Mouse (Mus musculus) forebrain, embryonic 14.5 days (tissue): Measurements from ENCODE around the gene Gm10354. TPM values are rescaled to one million over a fixed set of nuclear protein-coding genes. Genes with fewer than 3 reads are reported as not detected.
A peak's percentile ranks its signal among the peaks of the same experiment; 100 is the strongest.
"Not testable (repeated sequence)": the region's sequence is repeated elsewhere in the genome, so short reads cannot be mapped to it uniquely, and the experiment has no call there.

Experiments used
- ATAC-seq: fragments of 200-750 bp; cut with Nextera tagmentation; 2 replicates; pipeline ENCODE4 v1.8.0; 2017; ENCODE audit warnings: mild to moderate bottlenecking, moderate library complexity
- DNase-seq: peaks from one replicate; pipeline ENCODE4 v3.0.0-alpha.2; 2015; ENCODE audit warnings: low spot score
- H3K27ac ChIP-seq: fragments of 300-500 bp; sonication (generic); 2 replicates; pipeline ENCODE4 v1.5.1; 2014; ENCODE audit warnings: low read depth, mild to moderate bottlenecking, control low read depth, low read length, moderate library complexity
- H3K27me3 ChIP-seq: fragments of 300-500 bp; sonication (generic); replicated peaks from 2 replicates; pipeline ENCODE4 v1.6.1; 2014; ENCODE audit warnings: low read length, control low read depth, mixed read lengths; ENCODE audit not compliant: control insufficient read depth, insufficient read depth
- H3K36me3 ChIP-seq: fragments of 300-500 bp; sonication (generic); 2 replicates; pipeline ENCODE4 v1.6.1; 2014; ENCODE audit warnings: low read length, control low read depth; ENCODE audit not compliant: control insufficient read depth, insufficient read depth
- H3K4me1 ChIP-seq: fragments of 300-500 bp; sonication (generic); 2 replicates; pipeline ENCODE4 v1.6.1; 2014; ENCODE audit warnings: antibody characterized with exemption, low read length, control low read depth; ENCODE audit not compliant: control insufficient read depth, insufficient read depth
- H3K4me2 ChIP-seq: fragments of 300-500 bp; sonication (generic); 2 replicates; pipeline ENCODE4 v1.6.1; 2014; ENCODE audit warnings: mild to moderate bottlenecking, control low read depth, low read length
- H3K4me3 ChIP-seq: fragments of 300-500 bp; sonication (generic); 2 replicates; pipeline ENCODE4 v1.5.1; 2014; ENCODE audit warnings: low read depth, low read length, control low read depth
- H3K9ac ChIP-seq: fragments of 300-500 bp; sonication (generic); 2 replicates; pipeline ENCODE4 v1.6.1; 2014; ENCODE audit warnings: mild to moderate bottlenecking, low read length, control low read depth, moderate library complexity
- H3K9me3 ChIP-seq: fragments of 300-500 bp; sonication (generic); replicated peaks from 2 replicates; pipeline ENCODE4 v1.6.1; 2016; ENCODE audit warnings: low read length, control low read depth, mixed read lengths; ENCODE audit not compliant: control insufficient read depth
- WGBS: fragments of 180-500 bp; shearing (Covaris S2); extraction: QIAGEN DNeasy Blood & Tissue Kit; methylation state at CpG from one replicate; pipeline ENCODE4 v1.1.7; 2014; 5-methylcytosine and 5-hydroxymethylcytosine counted together
- polyA plus RNA-seq: library from polyadenylated mRNA; unstranded; fragments of >200 nt; fragmentation: Nextera tagmentation; extraction: Ambion mirVana; gene quantifications from 2 replicates; pipeline ENCODE4 v1.2.1, GENCODE M21; 2014

The Gm10354 gene
- polyA plus RNA-seq, 1 experiment from 2014 or later = not detected

DNA sequence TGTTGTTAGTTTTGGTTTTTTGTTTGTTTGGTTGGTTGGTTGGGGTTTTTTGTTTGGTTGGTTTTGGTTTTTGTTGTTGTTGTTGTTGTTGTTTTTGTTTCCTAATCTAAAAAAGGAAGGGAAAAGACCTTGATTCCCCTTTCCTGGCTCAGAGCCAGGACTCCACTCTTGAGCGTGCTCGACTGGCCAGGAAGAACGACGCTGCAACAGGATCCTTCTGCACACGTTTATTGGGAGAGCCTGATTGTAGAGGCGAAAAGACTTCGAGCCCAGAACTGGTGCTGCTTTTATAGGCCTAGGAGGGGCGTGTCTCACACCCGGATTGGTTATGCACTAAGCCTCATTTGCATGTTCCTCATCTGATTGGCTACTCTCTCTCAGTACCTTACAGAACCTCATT is 19.3 kb upstream of the Gm10354 start:
- H3K9me3 ChIP-seq = peaks cover 26% of the 10 kb centered on the region
- H3K4me1 ChIP-seq, H3K27ac ChIP-seq, H3K4me3 ChIP-seq, H3K36me3 ChIP-seq, H3K9ac ChIP-seq, H3K27me3 ChIP-seq, ATAC-seq, H3K4me2 ChIP-seq, DNase-seq: not testable (repeated sequence)
- 76% methylated on average over 9 of the region's 9 CpGs for WGBS

DNA sequence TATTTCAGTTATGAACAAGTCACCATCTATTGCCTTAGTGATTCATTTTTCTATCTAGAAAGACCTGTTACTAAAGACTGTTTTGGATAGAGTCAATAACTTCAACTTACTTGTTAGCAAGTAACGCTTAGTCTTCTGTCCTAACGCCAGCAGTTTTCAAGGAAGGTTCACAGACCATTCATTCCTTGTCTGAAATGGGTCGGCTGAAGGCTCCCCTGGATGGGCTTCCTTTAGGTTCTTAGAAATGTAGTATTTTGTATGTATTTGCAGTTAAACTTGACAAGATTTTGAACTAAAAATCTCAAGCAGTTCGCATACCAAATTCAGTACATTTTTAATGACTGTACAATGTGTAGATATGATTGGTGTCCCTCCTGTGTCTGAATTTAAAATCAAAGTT is 18.8 kb upstream of the Gm10354 start:
- not testable (repeated sequence) for ATAC-seq, DNase-seq, H3K9ac ChIP-seq

DNA sequence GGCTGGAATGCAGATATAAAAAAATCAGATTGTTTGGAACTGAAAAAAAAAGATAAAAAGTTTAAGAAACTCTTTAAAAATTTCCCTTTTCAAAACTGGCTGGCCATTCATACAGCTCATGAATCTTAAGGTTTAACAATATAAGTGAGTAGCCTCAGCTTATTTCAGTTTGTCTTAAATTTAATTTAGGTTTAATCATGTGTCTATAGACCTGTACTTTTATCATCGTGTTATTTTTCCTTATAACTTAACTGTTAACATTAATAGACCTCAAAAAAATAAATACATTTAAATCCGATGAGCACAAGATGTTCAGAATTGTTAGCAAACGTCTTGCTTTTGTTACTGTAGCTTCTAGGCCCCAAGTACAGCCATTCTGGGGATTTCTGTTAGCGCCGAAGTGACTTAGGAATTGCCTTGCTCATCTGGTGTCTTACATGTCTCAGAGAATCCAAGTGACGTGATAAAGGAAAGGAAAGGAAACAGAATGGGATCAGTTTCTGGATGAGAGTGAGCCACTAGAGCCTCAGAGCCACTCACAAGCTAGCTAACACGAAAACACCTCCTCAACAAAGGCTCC is 18.0 kb upstream of the Gm10354 start:
- H3K9ac ChIP-seq, ATAC-seq, DNase-seq, H3K27me3 ChIP-seq, H3K27ac ChIP-seq, H3K4me1 ChIP-seq, H3K4me2 ChIP-seq, H3K36me3 ChIP-seq, H3K4me3 ChIP-seq: not testable (repeated sequence)
- WGBS = 74% methylated on average over 6 of the region's 7 CpGs
- peaks cover 19% of the 10 kb centered on the region for H3K9me3 ChIP-seq

More for the DNA sequence above, 18.8 kb upstream of the Gm10354 start:
- H3K4me2 ChIP-seq, H3K4me3 ChIP-seq, H3K4me1 ChIP-seq, H3K27ac ChIP-seq, H3K36me3 ChIP-seq, H3K27me3 ChIP-seq: not testable (repeated sequence)
- 84% methylated on average over 4 of the region's 4 CpGs for WGBS
- peaks cover 24% of the 10 kb centered on the region for H3K9me3 ChIP-seq

DNA sequence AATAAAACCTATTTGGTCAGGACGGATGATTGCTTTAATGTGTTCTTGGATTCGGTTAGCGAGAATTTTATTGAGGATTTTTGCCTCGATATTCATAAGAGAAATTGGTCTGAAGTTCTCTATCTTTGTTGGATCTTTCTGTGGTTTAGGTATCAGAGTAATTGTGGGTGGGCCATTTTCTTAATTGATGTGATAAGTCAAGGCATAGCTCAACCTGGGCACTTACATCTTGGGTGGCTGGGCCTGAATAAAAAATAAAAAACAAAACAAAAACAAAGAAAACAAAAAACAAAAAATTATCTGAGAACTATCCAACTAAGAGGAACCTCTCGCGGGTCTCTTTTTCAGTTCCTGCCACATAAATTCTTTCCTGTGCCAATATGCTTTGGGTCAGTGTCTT is 15.4 kb upstream of the Gm10354 start:
- not testable (repeated sequence) for H3K4me3 ChIP-seq, H3K9ac ChIP-seq, H3K27me3 ChIP-seq, DNase-seq, H3K27ac ChIP-seq, H3K4me1 ChIP-seq, H3K36me3 ChIP-seq, H3K4me2 ChIP-seq
- WGBS = 87% methylated on average over 6 of the region's 6 CpGs
- peak; percentile 48; the same call in 1 of the 2 replicates for ATAC-seq
- H3K9me3 ChIP-seq = peaks cover 16% of the 10 kb centered on the region; the same call in 1 of the 2 replicates

DNA sequence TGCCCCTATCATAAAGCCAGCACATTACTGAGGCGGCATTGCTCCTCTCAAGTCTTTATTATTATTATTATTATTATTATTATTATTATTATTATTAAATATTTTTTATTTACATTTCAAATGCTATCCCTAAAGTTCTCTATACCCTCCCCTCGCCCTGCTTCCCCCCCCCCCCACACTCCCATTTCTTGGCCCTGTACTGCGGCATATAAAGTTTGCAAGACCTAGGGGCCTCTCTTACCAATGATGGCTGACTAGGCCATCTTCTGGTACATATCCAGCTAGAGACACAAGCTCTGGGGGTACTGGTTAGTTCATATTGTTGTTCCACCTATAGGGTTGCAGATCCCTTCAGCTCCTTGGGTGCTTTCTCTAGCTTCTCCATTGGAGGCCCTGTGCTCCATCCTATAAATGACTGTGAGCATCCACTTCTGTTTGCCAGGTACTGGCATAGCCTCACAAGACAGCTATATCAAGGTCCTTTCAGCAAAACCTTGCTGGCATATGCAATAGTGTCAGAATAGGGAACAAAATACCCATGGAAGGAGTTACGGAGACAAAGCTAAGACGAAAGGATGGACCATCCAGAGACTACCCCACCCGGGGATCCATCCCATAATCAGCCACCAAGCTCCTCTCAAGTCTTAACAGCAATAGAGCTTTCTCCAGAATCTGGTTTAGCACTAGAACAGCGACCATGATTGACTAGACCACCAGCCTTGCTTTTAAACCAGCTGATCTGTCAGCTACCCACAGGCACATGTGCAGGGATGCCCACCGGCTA is 11.8 kb upstream of the Gm10354 start:
- not testable (repeated sequence) for H3K4me1 ChIP-seq, H3K4me3 ChIP-seq, DNase-seq, H3K4me2 ChIP-seq, ATAC-seq, H3K36me3 ChIP-seq, H3K27me3 ChIP-seq, H3K9ac ChIP-seq, H3K27ac ChIP-seq, H3K9me3 ChIP-seq
- WGBS = 79% methylated on average over 7 of the region's 8 CpGs

DNA sequence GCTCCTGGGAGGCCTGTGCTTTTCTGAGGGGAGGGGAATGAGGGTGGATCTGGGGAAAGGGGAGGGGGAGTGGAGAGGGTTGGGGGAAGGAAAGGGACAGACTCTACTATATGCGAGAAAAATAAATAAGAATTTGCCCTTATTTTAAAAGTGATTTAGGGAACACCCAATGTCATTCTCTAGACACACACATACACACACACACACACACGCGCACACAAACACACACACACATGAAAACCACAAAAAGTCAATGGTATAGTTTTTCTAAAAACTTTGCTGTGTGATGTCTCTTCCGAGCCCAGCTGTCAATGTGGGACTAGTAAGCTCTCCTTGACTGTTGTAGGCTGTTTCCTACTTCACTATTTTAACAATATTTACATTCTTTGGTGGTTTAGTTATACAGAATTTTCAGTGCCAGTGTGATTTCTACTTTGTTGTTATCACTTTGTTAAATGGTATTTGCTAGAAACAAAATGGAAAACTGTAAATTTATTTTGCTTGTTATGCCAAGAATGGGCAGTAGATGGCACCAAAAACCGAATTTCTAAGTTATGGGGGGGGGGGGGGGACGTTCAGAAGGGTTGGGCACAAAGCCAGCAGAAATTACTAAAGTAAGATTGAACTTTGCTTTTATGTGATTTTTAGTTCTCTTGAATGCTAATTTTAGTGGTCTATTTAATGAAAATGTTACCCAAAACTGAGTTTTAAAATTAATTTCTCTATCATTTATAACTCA is 8.1 kb upstream of the Gm10354 start:
- H3K27me3 ChIP-seq, H3K36me3 ChIP-seq, ATAC-seq, H3K4me1 ChIP-seq, DNase-seq, H3K9ac ChIP-seq, H3K9me3 ChIP-seq, H3K27ac ChIP-seq, H3K4me2 ChIP-seq, H3K4me3 ChIP-seq: not testable (repeated sequence)
- 40% methylated on average over 5 of the region's 6 CpGs for WGBS

DNA sequence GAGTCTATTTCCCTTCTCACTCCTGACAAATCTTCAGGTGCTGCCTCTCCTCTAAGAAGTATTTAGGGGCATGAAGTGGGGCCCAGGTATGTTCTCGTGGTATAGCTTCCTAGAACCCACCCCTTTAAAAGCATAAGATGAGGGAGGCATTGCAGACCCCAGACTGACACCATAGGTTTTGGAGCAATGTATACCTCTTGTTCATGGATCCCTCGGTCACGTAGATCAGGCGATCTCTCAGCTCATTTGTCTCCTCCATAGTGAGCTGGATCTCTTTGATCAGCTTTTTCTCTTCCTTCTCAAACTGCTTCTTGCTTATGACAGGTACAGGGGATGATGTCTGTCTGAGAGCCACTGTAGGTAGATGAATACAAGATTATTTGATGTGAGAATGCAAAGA is 1.4 kb downstream of the Gm10354 start:
- H3K4me3 ChIP-seq, H3K36me3 ChIP-seq, H3K4me2 ChIP-seq, H3K9ac ChIP-seq, ATAC-seq, H3K27me3 ChIP-seq, DNase-seq, H3K4me1 ChIP-seq, H3K9me3 ChIP-seq, H3K27ac ChIP-seq: not testable (repeated sequence)
- WGBS = 79% methylated on average over 4 of the region's 4 CpGs

DNA sequence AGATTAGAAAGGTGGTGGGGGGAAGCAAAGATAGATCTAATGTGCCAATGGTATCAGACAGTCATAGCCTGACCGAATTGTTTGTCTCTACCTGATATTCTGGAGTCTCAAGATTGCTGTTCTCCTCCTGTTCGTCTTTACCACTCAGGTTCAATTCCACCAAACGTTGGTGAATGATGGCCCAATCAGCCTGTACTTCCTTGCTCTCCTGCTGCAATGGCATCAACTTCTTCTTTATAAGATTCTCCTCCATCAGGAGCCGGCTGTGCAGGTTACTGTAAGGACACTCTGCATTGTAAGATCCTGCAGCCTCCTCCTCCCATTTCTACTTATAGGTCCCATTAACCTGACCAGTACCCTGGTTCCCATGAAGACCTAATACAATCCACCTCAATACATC is 3.4 kb downstream of the Gm10354 start:
- WGBS = 56% methylated on average over 3 of the region's 4 CpGs
- not testable (repeated sequence) for ATAC-seq

DNA sequence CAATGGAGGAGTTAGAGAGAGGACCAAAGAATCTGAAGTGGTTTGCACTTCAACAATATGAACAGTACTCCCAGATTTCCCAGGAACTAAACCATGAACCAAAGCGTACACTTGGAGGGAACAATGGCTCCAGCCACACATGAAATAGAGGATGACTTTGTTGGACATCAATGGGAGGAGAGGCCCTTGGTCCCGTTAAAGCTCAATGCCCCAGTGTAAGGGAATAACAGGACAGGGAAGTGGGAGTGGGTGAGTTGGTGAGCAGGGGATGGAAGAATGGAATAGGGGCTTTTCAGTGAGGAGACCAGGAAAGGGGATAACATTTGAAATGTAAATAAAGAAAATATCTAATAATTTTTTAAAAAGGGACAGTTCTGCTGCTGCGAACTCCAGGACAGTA is 5.9 kb downstream of the Gm10354 start:
- not testable (repeated sequence) for H3K4me1 ChIP-seq, H3K4me3 ChIP-seq, ATAC-seq, H3K9me3 ChIP-seq, H3K27me3 ChIP-seq, H3K36me3 ChIP-seq, DNase-seq, H3K4me2 ChIP-seq, H3K9ac ChIP-seq, H3K27ac ChIP-seq
- WGBS = 71% methylated on average over 3 of the region's 3 CpGs

More for the DNA sequence above, 3.4 kb downstream of the Gm10354 start:
- DNase-seq, H3K27me3 ChIP-seq, H3K4me3 ChIP-seq, H3K4me1 ChIP-seq, H3K4me2 ChIP-seq, H3K27ac ChIP-seq, H3K9me3 ChIP-seq, H3K36me3 ChIP-seq, H3K9ac ChIP-seq: not testable (repeated sequence)
